Mouse (Mus musculus): ENCODE measurements around the gene Dgkq.

GRCm38 (mm10) chr5:108647311-108647710 lies 22.2 kb downstream of the Dgkq start:
- TF ChIP-seq CTCF (IDR thresholded peaks at IDR 0.05; ENCODE audit: borderline replicate concordance, extremely low read depth, insufficient read depth, insufficient read length) (no peak), POLR2A (IDR thresholded peaks at IDR 0.05; ENCODE audit: borderline replicate concordance, extremely low read depth, insufficient read depth, insufficient read length, poor library complexity, severe bottlenecking) (no peak)
